Mouse (Mus musculus): Measurements from ENCODE around the gene Pomt2.

DNA sequence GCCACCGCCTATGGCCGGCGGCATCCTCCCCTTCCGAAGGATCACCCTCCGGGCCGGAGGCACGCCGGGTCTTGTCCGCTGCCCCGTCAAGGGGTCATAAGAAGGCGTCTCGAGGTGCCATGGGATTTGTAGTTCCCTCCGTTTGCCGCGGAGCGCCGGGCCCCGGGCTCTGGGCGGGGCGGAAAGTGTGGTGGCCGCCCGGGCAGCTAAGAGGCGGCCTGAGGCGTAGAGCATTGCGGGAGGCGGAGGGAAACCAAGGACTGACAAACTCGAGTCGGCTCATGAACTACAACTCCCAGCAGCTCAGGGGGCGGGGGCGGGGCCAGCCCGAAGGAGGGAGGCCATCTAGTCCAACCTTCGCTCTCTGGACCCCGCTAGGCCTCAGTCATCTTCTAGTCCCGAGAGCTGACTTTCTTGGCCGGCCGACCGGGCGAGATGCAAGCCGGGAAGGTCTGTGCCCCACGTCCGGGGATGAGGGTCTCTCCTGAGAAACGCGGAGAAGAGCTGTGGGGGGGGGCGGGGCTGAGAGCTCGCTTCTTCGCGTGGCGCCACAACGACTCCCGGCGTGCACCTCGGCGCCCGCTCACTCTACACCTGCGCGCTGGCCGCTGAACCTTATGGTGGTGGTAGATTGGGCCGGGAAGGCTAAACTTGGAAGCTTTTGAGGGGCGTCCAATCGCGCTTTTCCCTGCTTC is at the start of gene Pomt2:
- peak; percentile 75 for TF ChIP-seq POLR2A (IDR thresholded peaks at IDR 0.05; ENCODE audit: control insufficient read depth, low read depth, low read length)
- no peak for TF ChIP-seq CTCF (IDR thresholded peaks at IDR 0.05; ENCODE audit: control insufficient read depth, insufficient read depth, insufficient replicate concordance, low read depth, low read length)

Measured in testis, adult 2 months (tissue).